Mouse (Mus musculus): Measurements from ENCODE around the gene Rtn2. TPM values are rescaled to one million over a fixed set of nuclear protein-coding genes. Genes with fewer than 3 reads are reported as not detected.
A peak's percentile ranks its signal among the peaks of the same experiment; 100 is the strongest.

Gene Rtn2
- polyA plus RNA-seq, 1 experiment from 2014 or later, result 9.1 TPM

- H3K4me2 ChIP-seq, result peak overlapping the region; percentile 58
- 9% methylated on average over 6 of the region's 6 CpGs for WGBS
- no peak overlapping the region for H3K27ac ChIP-seq (ENCODE audit: low read depth)
- peaks cover 58% of the 10 kb centered on the region for H3K27me3 ChIP-seq (ENCODE audit: insufficient read depth, low read length)
- no peaks in the 10 kb centered on the region for H3K4me1 ChIP-seq (ENCODE audit: insufficient read depth)
- TF ChIP-seq CTCF (IDR thresholded peaks at IDR 0.05; ENCODE audit: low read depth), result no peak
- ATAC-seq (ENCODE audit: insufficient read depth) (no peak), DNase-seq (no peak)
- H3K9me3 ChIP-seq (ENCODE audit: low read depth, low read length), result no peaks in the 10 kb centered on the region
- H3K4me3 ChIP-seq (ENCODE audit: low read depth, low read length), result peak overlapping the region; percentile 31; the same call in 1 of the 2 replicates
- H3K36me3 ChIP-seq (ENCODE audit: insufficient read depth), result no peaks in the 10 kb centered on the region
- no peak overlapping the region for H3K9ac ChIP-seq
These were observed 22.9 kb downstream of the Rtn2 start for GRCm38 (mm10) chr7:19305413-19305735.

GRCm38 (mm10) chr7:19305796-19306765 is 23.7 kb downstream of the Rtn2 start:
- no peak for TF ChIP-seq CTCF (IDR thresholded peaks at IDR 0.05; ENCODE audit: low read depth)
- H3K27ac ChIP-seq (ENCODE audit: low read depth), result no peak overlapping the region
- H3K27me3 ChIP-seq (ENCODE audit: insufficient read depth, low read length), result peaks cover 58% of the 10 kb centered on the region
- DNase-seq, result no peak
- H3K4me2 ChIP-seq, result no peak overlapping the region
- no peak overlapping the region for H3K9ac ChIP-seq
- WGBS, result 49% methylated on average over 16 of the region's 16 CpGs
- no peak for ATAC-seq (ENCODE audit: insufficient read depth)
- no peaks in the 10 kb centered on the region for H3K9me3 ChIP-seq (ENCODE audit: low read depth, low read length)
- H3K4me1 ChIP-seq (ENCODE audit: insufficient read depth), result no peaks in the 10 kb centered on the region
- no peaks in the 10 kb centered on the region for H3K36me3 ChIP-seq (ENCODE audit: insufficient read depth)
- no peak overlapping the region for H3K4me3 ChIP-seq (ENCODE audit: low read depth, low read length)

- H3K9ac ChIP-seq, result no peak overlapping the region
- ATAC-seq (ENCODE audit: insufficient read depth), result no peak
- H3K4me3 ChIP-seq (ENCODE audit: low read depth, low read length), result no peak overlapping the region; the same call in 1 of the 2 replicates
These were observed 24.7 kb downstream of the Rtn2 start for GRCm38 (mm10) chr7:19306819-19307738.

DNA sequence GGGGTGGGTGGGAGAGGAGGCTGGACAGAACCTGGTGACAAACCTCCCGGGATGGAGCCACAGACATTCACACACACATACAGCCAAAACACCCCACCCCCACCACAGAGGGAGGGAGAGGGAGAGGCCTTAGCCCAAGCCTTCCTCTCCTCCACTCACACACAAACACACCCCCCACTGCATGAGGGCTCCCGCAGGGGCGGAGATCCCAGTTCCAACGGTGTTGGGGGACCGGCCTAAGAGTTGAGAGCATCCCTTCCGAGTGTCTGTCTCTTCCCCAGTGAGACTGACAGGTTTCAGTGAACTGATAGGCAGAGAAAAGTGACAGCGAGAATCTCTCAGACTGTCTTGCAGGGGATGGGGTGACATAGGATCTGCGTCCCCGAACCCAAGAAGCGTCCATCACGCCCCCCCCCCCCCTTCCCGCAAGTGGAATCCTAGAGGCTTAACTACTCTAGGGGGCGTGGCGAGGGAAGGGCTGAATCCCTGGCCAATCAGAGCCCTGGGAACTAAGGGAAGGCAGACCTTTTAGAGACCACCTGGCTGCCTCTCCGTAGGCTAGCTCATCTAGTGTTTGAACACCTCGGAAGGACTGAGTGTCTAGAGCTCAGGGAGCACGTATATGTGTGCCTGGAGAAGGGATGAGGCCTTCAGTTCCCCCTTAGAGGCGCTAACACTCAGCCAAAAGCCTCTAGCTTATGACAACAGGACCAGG is 25.5 kb downstream of the Rtn2 start:
- peak; percentile 81 for DNase-seq
- peak; percentile 31 for TF ChIP-seq CTCF (IDR thresholded peaks at IDR 0.05; ENCODE audit: low read depth)
- H3K9ac ChIP-seq, result peak overlapping the region; percentile 49
- H3K9me3 ChIP-seq (ENCODE audit: low read depth, low read length), result no peaks in the 10 kb centered on the region
- no peaks in the 10 kb centered on the region for H3K4me1 ChIP-seq (ENCODE audit: insufficient read depth)
- H3K36me3 ChIP-seq (ENCODE audit: insufficient read depth), result no peaks in the 10 kb centered on the region
- 2% methylated on average over 18 of the region's 18 CpGs for WGBS
- H3K4me3 ChIP-seq (ENCODE audit: low read depth, low read length), result peak overlapping the region; percentile 57
- peak; percentile 61 for ATAC-seq (ENCODE audit: insufficient read depth)
- peak overlapping the region; percentile 77 for H3K27ac ChIP-seq (ENCODE audit: low read depth)
- peak overlapping the region; percentile 100 for H3K4me2 ChIP-seq
- peaks cover 46% of the 10 kb centered on the region for H3K27me3 ChIP-seq (ENCODE audit: insufficient read depth, low read length)

More at GRCm38 (mm10) chr7:19306819-19307738, 24.7 kb downstream of the Rtn2 start:
- peak overlapping the region; percentile 100; the same call in 1 of the 2 replicates for H3K4me2 ChIP-seq
- no peak for DNase-seq
- H3K27me3 ChIP-seq (ENCODE audit: insufficient read depth, low read length), result peaks cover 54% of the 10 kb centered on the region
- H3K4me1 ChIP-seq (ENCODE audit: insufficient read depth), result no peaks in the 10 kb centered on the region
- WGBS, result 66% methylated on average over 25 of the region's 25 CpGs
- no peak overlapping the region for H3K27ac ChIP-seq (ENCODE audit: low read depth)
- no peak for TF ChIP-seq CTCF (IDR thresholded peaks at IDR 0.05; ENCODE audit: low read depth)
- H3K9me3 ChIP-seq (ENCODE audit: low read depth, low read length), result no peaks in the 10 kb centered on the region
- no peaks in the 10 kb centered on the region for H3K36me3 ChIP-seq (ENCODE audit: insufficient read depth)

DNA sequence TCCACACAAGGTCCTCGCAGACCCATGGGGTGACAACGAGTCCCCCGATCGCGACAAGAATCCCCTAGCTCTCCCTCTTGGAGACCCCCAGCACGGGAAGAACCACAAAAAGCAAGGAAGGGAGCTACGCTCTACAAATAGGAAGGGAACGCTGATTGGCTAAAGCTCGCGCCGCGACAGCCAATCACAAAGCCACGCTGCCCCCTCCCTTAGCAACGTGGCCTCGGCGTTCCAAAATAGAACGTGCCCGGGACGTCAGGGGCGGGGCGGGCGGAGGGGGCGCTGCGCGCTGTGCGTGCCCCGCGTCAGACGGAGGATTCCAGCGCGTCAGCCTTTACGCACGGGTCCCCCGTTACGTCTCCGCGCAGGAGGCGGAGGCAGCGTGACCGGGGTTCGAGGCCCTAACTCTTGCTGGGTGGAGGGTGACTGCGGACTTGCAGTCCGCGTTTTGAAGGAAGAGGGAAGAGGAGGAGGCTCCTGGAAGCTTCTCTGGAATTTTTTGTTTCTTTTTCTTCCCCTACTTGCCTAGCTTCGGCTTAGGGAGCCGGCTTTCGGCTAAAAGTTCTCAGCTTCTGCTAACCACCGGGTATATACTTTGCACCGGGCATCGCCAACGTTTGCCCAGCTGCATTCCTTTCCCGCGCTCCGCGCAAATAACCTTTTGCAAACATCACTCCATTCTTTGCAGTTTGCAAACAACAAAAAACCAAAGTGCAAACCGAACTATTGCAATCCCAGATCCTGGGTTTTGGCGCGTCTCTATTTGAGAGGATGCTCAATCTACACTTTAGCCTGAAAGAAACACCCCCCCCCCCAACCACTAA is 26.2 kb downstream of the Rtn2 start:
- under 1% methylated on average over 58 of the region's 58 CpGs for WGBS
- Histone ChIP-seq H3K9ac (peak overlapping the region; percentile 51), H3K27ac (ENCODE audit: low read depth) (peak overlapping the region; percentile 77), H3K4me3 (ENCODE audit: low read depth, low read length) (peak overlapping the region; percentile 57), H3K4me1 (ENCODE audit: insufficient read depth) (no peaks in the 10 kb centered on the region), H3K9me3 (ENCODE audit: low read depth, low read length) (no peaks in the 10 kb centered on the region), H3K4me2 (peak overlapping the region; percentile 100), H3K27me3 (ENCODE audit: insufficient read depth, low read length) (peaks cover 38% of the 10 kb centered on the region), H3K36me3 (ENCODE audit: insufficient read depth) (no peaks in the 10 kb centered on the region)
- DNase-seq, result peak; percentile 97
- peak; percentile 39 for TF ChIP-seq CTCF (IDR thresholded peaks at IDR 0.05; ENCODE audit: low read depth)
- peak; percentile 87 for ATAC-seq (ENCODE audit: insufficient read depth)

Measured in lung, embryonic 14.5 days (tissue).